Mouse (Mus musculus): ENCODE measurements around the gene Phlda3. TPM values are rescaled to one million over a fixed set of nuclear protein-coding genes. Genes with fewer than 3 reads are reported as not detected.

Phlda3 gene
- polyA plus RNA-seq, 1 experiment = 3.2 TPM

GRCm38 (mm10) chr1:135728631-135729366, 37.1 kb upstream of the Phlda3 start:
- Histone ChIP-seq H3K4me1 (ENCODE audit: control insufficient read depth, insufficient read depth, low read length) (peaks cover 12% of the 10 kb centered on the region), H3K27ac (ENCODE audit: control insufficient read depth, insufficient read depth, low read depth, low read length) (peak overlapping the region; percentile 55)

GRCm38 (mm10) chr1:135729367-135729713, 36.6 kb upstream of the Phlda3 start:
- no peaks in the 10 kb centered on the region for H3K27me3 ChIP-seq (ENCODE audit: control insufficient read depth, insufficient read depth, low read length)
- H3K4me1 ChIP-seq (ENCODE audit: control insufficient read depth, insufficient read depth, low read length) = peaks cover 12% of the 10 kb centered on the region
- peak overlapping the region; percentile 55; the same call in 1 of the 2 replicates for H3K27ac ChIP-seq (ENCODE audit: control insufficient read depth, insufficient read depth, low read depth, low read length)
- H3K36me3 ChIP-seq (ENCODE audit: control insufficient read depth, insufficient read depth, low read length) = no peaks in the 10 kb centered on the region
- H3K4me3 ChIP-seq (ENCODE audit: control insufficient read depth, low read depth, low read length) = peak overlapping the region; percentile 87
- TF ChIP-seq CTCF (IDR thresholded peaks at IDR 0.05; ENCODE audit: control insufficient read depth, insufficient read depth, insufficient replicate concordance, low read depth, low read length) = no peak

More at GRCm38 (mm10) chr1:135728631-135729366, 37.1 kb upstream of the Phlda3 start:
- H3K27me3 ChIP-seq (ENCODE audit: control insufficient read depth, insufficient read depth, low read length) = no peaks in the 10 kb centered on the region
- no peaks in the 10 kb centered on the region for H3K36me3 ChIP-seq (ENCODE audit: control insufficient read depth, insufficient read depth, low read length)
- TF ChIP-seq CTCF (IDR thresholded peaks at IDR 0.05; ENCODE audit: control insufficient read depth, insufficient read depth, insufficient replicate concordance, low read depth, low read length) (no peak), POLR2A (IDR thresholded peaks at IDR 0.05; ENCODE audit: control insufficient read depth, low read depth, low read length) (peak; percentile 73)
- H3K4me3 ChIP-seq (ENCODE audit: control insufficient read depth, low read depth, low read length) = peak overlapping the region; percentile 87

- no peaks in the 10 kb centered on the region for H3K27me3 ChIP-seq (ENCODE audit: control insufficient read depth, insufficient read depth, low read length)
- peaks cover 12% of the 10 kb centered on the region for H3K4me1 ChIP-seq (ENCODE audit: control insufficient read depth, insufficient read depth, low read length)
- TF ChIP-seq CTCF (IDR thresholded peaks at IDR 0.05; ENCODE audit: control insufficient read depth, insufficient read depth, insufficient replicate concordance, low read depth, low read length) (no peak), POLR2A (IDR thresholded peaks at IDR 0.05; ENCODE audit: control insufficient read depth, low read depth, low read length) (no peak)
- peak overlapping the region; percentile 87 for H3K4me3 ChIP-seq (ENCODE audit: control insufficient read depth, low read depth, low read length)
- H3K36me3 ChIP-seq (ENCODE audit: control insufficient read depth, insufficient read depth, low read length) = no peaks in the 10 kb centered on the region
- H3K27ac ChIP-seq (ENCODE audit: control insufficient read depth, insufficient read depth, low read depth, low read length) = no peak overlapping the region
These were observed 36.1 kb upstream of the Phlda3 start for GRCm38 (mm10) chr1:135729821-135730220.

GRCm38 (mm10) chr1:135730296-135730695, 35.6 kb upstream of the Phlda3 start:
- TF ChIP-seq CTCF (IDR thresholded peaks at IDR 0.05; ENCODE audit: control insufficient read depth, insufficient read depth, insufficient replicate concordance, low read depth, low read length) (no peak), POLR2A (IDR thresholded peaks at IDR 0.05; ENCODE audit: control insufficient read depth, low read depth, low read length) (no peak)
- Histone ChIP-seq H3K4me1 (ENCODE audit: control insufficient read depth, insufficient read depth, low read length) (peaks cover 12% of the 10 kb centered on the region), H3K27ac (ENCODE audit: control insufficient read depth, insufficient read depth, low read depth, low read length) (peak overlapping the region; percentile 27; the same call in 1 of the 2 replicates), H3K27me3 (ENCODE audit: control insufficient read depth, insufficient read depth, low read length) (no peaks in the 10 kb centered on the region), H3K4me3 (ENCODE audit: control insufficient read depth, low read depth, low read length) (peak overlapping the region; percentile 3), H3K36me3 (ENCODE audit: control insufficient read depth, insufficient read depth, low read length) (no peaks in the 10 kb centered on the region)

- Histone ChIP-seq H3K4me3 (ENCODE audit: control insufficient read depth, low read depth, low read length) (no peak overlapping the region), H3K27me3 (ENCODE audit: control insufficient read depth, insufficient read depth, low read length) (no peaks in the 10 kb centered on the region), H3K36me3 (ENCODE audit: control insufficient read depth, insufficient read depth, low read length) (no peaks in the 10 kb centered on the region), H3K4me1 (ENCODE audit: control insufficient read depth, insufficient read depth, low read length) (peaks cover 12% of the 10 kb centered on the region), H3K27ac (ENCODE audit: control insufficient read depth, insufficient read depth, low read depth, low read length) (peak overlapping the region; percentile 7; the same call in 1 of the 2 replicates)
- no peak for TF ChIP-seq CTCF (IDR thresholded peaks at IDR 0.05; ENCODE audit: control insufficient read depth, insufficient read depth, insufficient replicate concordance, low read depth, low read length)
- TF ChIP-seq POLR2A (IDR thresholded peaks at IDR 0.05; ENCODE audit: control insufficient read depth, low read depth, low read length) = no peak
These were observed 34.5 kb upstream of the Phlda3 start for GRCm38 (mm10) chr1:135731393-135731792.

GRCm38 (mm10) chr1:135731897-135732684, 33.8 kb upstream of the Phlda3 start:
- no peaks in the 10 kb centered on the region for H3K27me3 ChIP-seq (ENCODE audit: control insufficient read depth, insufficient read depth, low read length)
- no peak overlapping the region for H3K4me3 ChIP-seq (ENCODE audit: control insufficient read depth, low read depth, low read length)
- no peak overlapping the region for H3K27ac ChIP-seq (ENCODE audit: control insufficient read depth, insufficient read depth, low read depth, low read length)
- H3K4me1 ChIP-seq (ENCODE audit: control insufficient read depth, insufficient read depth, low read length) = peaks cover 12% of the 10 kb centered on the region
- TF ChIP-seq CTCF (IDR thresholded peaks at IDR 0.05; ENCODE audit: control insufficient read depth, insufficient read depth, insufficient replicate concordance, low read depth, low read length) (no peak), POLR2A (IDR thresholded peaks at IDR 0.05; ENCODE audit: control insufficient read depth, low read depth, low read length) (no peak)
- H3K36me3 ChIP-seq (ENCODE audit: control insufficient read depth, insufficient read depth, low read length) = no peaks in the 10 kb centered on the region

DNA sequence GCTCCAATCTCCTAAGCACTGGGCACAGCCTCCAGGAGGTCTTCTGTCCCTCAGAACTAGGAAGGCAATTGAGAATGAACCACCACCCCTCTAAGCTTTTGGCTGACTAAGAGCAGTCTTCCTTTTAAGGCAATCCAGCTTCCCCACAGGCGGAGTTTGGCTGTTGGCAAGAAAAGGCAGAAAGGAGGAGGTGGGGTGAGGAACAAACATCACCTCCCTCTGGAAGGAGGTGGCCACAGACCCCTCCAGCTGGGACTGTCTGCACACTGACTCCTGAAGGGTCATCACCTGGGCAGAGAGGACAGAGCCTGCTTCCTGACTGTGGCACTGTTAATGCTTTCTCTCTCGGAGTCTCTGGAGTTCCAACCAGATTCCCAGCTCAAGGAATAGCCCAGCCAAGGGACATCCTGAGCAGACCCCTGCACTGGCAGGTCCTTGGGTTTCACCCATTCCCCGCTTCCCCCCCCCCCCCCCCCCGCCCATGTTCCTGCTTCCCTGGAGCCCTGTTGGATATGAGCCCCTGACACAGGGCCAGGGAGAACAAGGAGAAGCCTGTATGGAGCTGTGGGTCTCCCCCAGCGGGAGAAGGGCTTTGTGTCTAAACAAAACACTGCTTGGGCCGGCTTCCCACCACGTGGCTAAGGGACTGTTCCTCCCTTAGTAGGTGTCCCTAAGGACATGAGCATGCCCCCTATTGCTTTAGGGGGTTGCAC, 31.5 kb upstream of the Phlda3 start:
- H3K36me3 ChIP-seq (ENCODE audit: control insufficient read depth, insufficient read depth, low read length) = no peaks in the 10 kb centered on the region
- peak overlapping the region; percentile 65; the same call in 1 of the 2 replicates for H3K27ac ChIP-seq (ENCODE audit: control insufficient read depth, insufficient read depth, low read depth, low read length)
- no peak overlapping the region for H3K4me3 ChIP-seq (ENCODE audit: control insufficient read depth, low read depth, low read length)
- TF ChIP-seq POLR2A (IDR thresholded peaks at IDR 0.05; ENCODE audit: control insufficient read depth, low read depth, low read length) = no peak
- no peak for TF ChIP-seq CTCF (IDR thresholded peaks at IDR 0.05; ENCODE audit: control insufficient read depth, insufficient read depth, insufficient replicate concordance, low read depth, low read length)
- no peaks in the 10 kb centered on the region for H3K27me3 ChIP-seq (ENCODE audit: control insufficient read depth, insufficient read depth, low read length)
- peaks cover 2% of the 10 kb centered on the region for H3K4me1 ChIP-seq (ENCODE audit: control insufficient read depth, insufficient read depth, low read length)
